Mouse (Mus musculus) small intestine, adult 2 months (tissue): ENCODE data around the gene Kcnj8. TPM values are rescaled to one million over a fixed set of nuclear protein-coding genes. Genes with fewer than 3 reads are reported as not detected.

Experiments used
- H3K27ac ChIP-seq: fragments of 200-500 bp; 2 replicates; pipeline ENCODE4 v1.5.1; 2012; ENCODE audit warnings: low read depth, low read length, control low read depth, inconsistent platforms; ENCODE audit not compliant: insufficient read depth
- H3K27me3 ChIP-seq: fragments of 200-500 bp; 2 replicates; pipeline ENCODE4 v1.6.1; 2012; ENCODE audit warnings: mild to moderate bottlenecking, moderate library complexity, low read length, inconsistent platforms; ENCODE audit not compliant: control insufficient read depth, insufficient read depth
- H3K36me3 ChIP-seq: fragments of 200-500 bp; 2 replicates; pipeline ENCODE4 v1.6.1; 2012; ENCODE audit warnings: mild to moderate bottlenecking, low read length, control low read depth, inconsistent platforms; ENCODE audit not compliant: control insufficient read depth, insufficient read depth
- H3K4me1 ChIP-seq: fragments of 200-500 bp; 2 replicates; pipeline ENCODE4 v1.6.1; 2012; ENCODE audit warnings: low read length, inconsistent platforms, mixed read lengths; ENCODE audit not compliant: control insufficient read depth, insufficient read depth, insufficient read length
- H3K4me3 ChIP-seq: fragments of 200-500 bp; 2 replicates; pipeline ENCODE4 v1.5.1; 2012; ENCODE audit warnings: low read depth, mild to moderate bottlenecking, control low read depth, inconsistent platforms, low read length, moderate library complexity
- CTCF ChIP-seq: fragments of 200-500 bp; IDR thresholded peaks from 2 replicates; pipeline ENCODE4 v1.5.1; 2012; ENCODE audit warnings: low read depth, mild to moderate bottlenecking, control low read depth, inconsistent platforms, low read length, moderate library complexity, mixed read lengths; ENCODE audit not compliant: insufficient replicate concordance, insufficient read length; ENCODE audit errors: extremely low read depth
- POLR2A ChIP-seq: fragments of 200-500 bp; IDR thresholded peaks from 2 replicates; pipeline ENCODE4 v1.6.1; 2012; ENCODE audit warnings: low read depth, mild to moderate bottlenecking, control low read depth, inconsistent platforms, low read length, moderate library complexity
- WGBS: fragments of 180-500 bp; shearing (Covaris S2); methylation state at CpG from one replicate; pipeline ENCODE4 v1.1.7; 2018; 5-methylcytosine and 5-hydroxymethylcytosine counted together
- polyA plus RNA-seq: library from polyadenylated mRNA; depleted of rRNA; stranded (reverse); fragments of >200 nt; gene quantifications from 2 replicates; pipeline ENCODE4 v1.2.3, GENCODE M21; 2012

The Kcnj8 gene
- polyA plus RNA-seq, 1 experiment = 5.5 TPM

- H3K4me3 ChIP-seq = no peak overlapping the region
- no peaks in the 10 kb centered on the region for H3K27me3 ChIP-seq
- TF ChIP-seq CTCF = no peak
- TF ChIP-seq POLR2A = no peak
- no peaks in the 10 kb centered on the region for H3K4me1 ChIP-seq
- H3K36me3 ChIP-seq = no peaks in the 10 kb centered on the region
- WGBS = 77% methylated on average over 2 of the region's 2 CpGs
- no peak overlapping the region for H3K27ac ChIP-seq
These were observed 23.0 kb downstream of the Kcnj8 start for GRCm38 (mm10) chr6:142548377-142548776.

- WGBS = 54% methylated on average over 14 of the region's 14 CpGs
- H3K27ac ChIP-seq = no peak overlapping the region
- H3K27me3 ChIP-seq = no peaks in the 10 kb centered on the region
- no peak overlapping the region for H3K4me3 ChIP-seq
- TF ChIP-seq CTCF (no peak), POLR2A (no peak)
- H3K36me3 ChIP-seq = no peaks in the 10 kb centered on the region
- 0 out of 2 replicates have a peak, but pooled peaks cover 1% of the 10 kb centered on the region for H3K4me1 ChIP-seq
These were observed 26.3 kb downstream of the Kcnj8 start for GRCm38 (mm10) chr6:142545132-142545531.

- Histone ChIP-seq H3K27ac (no peak overlapping the region), H3K27me3 (no peaks in the 10 kb centered on the region), H3K36me3 (no peaks in the 10 kb centered on the region), H3K4me3 (no peak overlapping the region), H3K4me1 (0 out of 2 replicates have a peak, but pooled peaks cover 1% of the 10 kb centered on the region)
- WGBS = 35% methylated on average over 4 of the region's 4 CpGs
- TF ChIP-seq CTCF = no peak
- no peak for TF ChIP-seq POLR2A
These were observed 27.8 kb downstream of the Kcnj8 start for GRCm38 (mm10) chr6:142543648-142544047.

- 80% methylated on average over 6 of the region's 6 CpGs for WGBS
- TF ChIP-seq POLR2A (no peak), CTCF (no peak)
- H3K27me3 ChIP-seq = no peaks in the 10 kb centered on the region
- H3K27ac ChIP-seq = no peak overlapping the region
- H3K4me3 ChIP-seq = no peak overlapping the region
- no peaks in the 10 kb centered on the region for H3K36me3 ChIP-seq
- 0 out of 2 replicates have a peak, but pooled peaks cover 1% of the 10 kb centered on the region for H3K4me1 ChIP-seq
These were observed 28.6 kb downstream of the Kcnj8 start for GRCm38 (mm10) chr6:142542800-142543175.

GRCm38 (mm10) chr6:142542082-142542799, 29.2 kb downstream of the Kcnj8 start:
- TF ChIP-seq POLR2A (no peak), CTCF (no peak)
- no peaks in the 10 kb centered on the region for H3K36me3 ChIP-seq
- H3K4me1 ChIP-seq = 0 out of 2 replicates have a peak, but pooled peaks cover 1% of the 10 kb centered on the region
- H3K27ac ChIP-seq = no peak overlapping the region
- WGBS = 67% methylated on average over 8 of the region's 8 CpGs
- H3K27me3 ChIP-seq = no peaks in the 10 kb centered on the region
- no peak overlapping the region for H3K4me3 ChIP-seq

- H3K4me1 ChIP-seq = 0 out of 2 replicates have a peak, but pooled peaks cover 1% of the 10 kb centered on the region
- H3K4me3 ChIP-seq = no peak overlapping the region
- H3K27me3 ChIP-seq = no peaks in the 10 kb centered on the region
- H3K36me3 ChIP-seq = no peaks in the 10 kb centered on the region
- WGBS = 40% methylated on average over 10 of the region's 10 CpGs
- no peak overlapping the region for H3K27ac ChIP-seq
- TF ChIP-seq POLR2A (no peak), CTCF (no peak)
These were observed 30.8 kb downstream of the Kcnj8 start for GRCm38 (mm10) chr6:142540561-142541160.

GRCm38 (mm10) chr6:142540131-142540530, 31.3 kb downstream of the Kcnj8 start:
- no peak overlapping the region for H3K4me3 ChIP-seq
- WGBS = 83% methylated on average over 5 of the region's 5 CpGs
- H3K27ac ChIP-seq = no peak overlapping the region
- H3K36me3 ChIP-seq = no peaks in the 10 kb centered on the region
- 0 out of 2 replicates have a peak, but pooled peaks cover 1% of the 10 kb centered on the region for H3K4me1 ChIP-seq
- no peaks in the 10 kb centered on the region for H3K27me3 ChIP-seq
- TF ChIP-seq CTCF (no peak), POLR2A (no peak)
